Mouse (Mus musculus) heart, embryonic 10.5 days (tissue): ENCODE data around the gene Mrps18b. TPM values are rescaled to one million over a fixed set of nuclear protein-coding genes. Genes with fewer than 3 reads are reported as not detected.
A peak's percentile ranks its signal among the peaks of the same experiment; 100 is the strongest.

Experiments
- DNase-seq: peaks from one replicate; pipeline ENCODE4 v3.0.0-alpha.2; 2017; ENCODE audit warnings: low spot score
- H3K27ac ChIP-seq: fragments of 300-500 bp; sonication (generic); 2 replicates; pipeline ENCODE4 v1.5.1; 2016; ENCODE audit warnings: mild to moderate bottlenecking
- H3K27me3 ChIP-seq: fragments of 300-500 bp; sonication (generic); 2 replicates; pipeline ENCODE4 v1.6.1; 2016; ENCODE audit warnings: mild to moderate bottlenecking; ENCODE audit not compliant: poor library complexity, insufficient read depth, severe bottlenecking
- H3K36me3 ChIP-seq: fragments of 300-500 bp; sonication (generic); 2 replicates; pipeline ENCODE4 v1.6.1; 2016; ENCODE audit warnings: mild to moderate bottlenecking, moderate library complexity
- H3K4me1 ChIP-seq: fragments of 300-500 bp; sonication (generic); 2 replicates; pipeline ENCODE4 v1.6.1; 2016; ENCODE audit warnings: mild to moderate bottlenecking
- H3K4me3 ChIP-seq: fragments of 300-500 bp; sonication (generic); 2 replicates; pipeline ENCODE4 v1.5.1; 2016; ENCODE audit warnings: mild to moderate bottlenecking, moderate library complexity
- H3K9me3 ChIP-seq: fragments of 300-500 bp; sonication (generic); 2 replicates; pipeline ENCODE4 v1.6.1; 2016; ENCODE audit warnings: mild to moderate bottlenecking, moderate library complexity
- WGBS: fragments of 180-500 bp; shearing (Covaris S2); methylation state at CpG from one replicate; pipeline ENCODE4 v1.1.7; 2016; 5-methylcytosine and 5-hydroxymethylcytosine counted together
- polyA plus RNA-seq: library from polyadenylated mRNA; unstranded; fragments of >200 nt; fragmentation: Nextera tagmentation; extraction: Ambion mirVana; gene quantifications from 2 replicates; pipeline ENCODE4 v1.2.1, GENCODE M21; 2016

Gene Mrps18b
- polyA plus RNA-seq, 1 experiment from 2014 or later = 111 TPM

- 0 out of 2 replicates have a peak, but pooled peaks cover 4% of the 10 kb centered on the region for H3K4me1 ChIP-seq
- no peak overlapping the region for H3K27ac ChIP-seq
- no peak overlapping the region for H3K4me3 ChIP-seq
- WGBS = 17% methylated on average over 1 of the region's 1 CpGs
- no peaks in the 10 kb centered on the region for H3K27me3 ChIP-seq
- DNase-seq = no peak
- peaks cover 89% of the 10 kb centered on the region for H3K36me3 ChIP-seq
- no peaks in the 10 kb centered on the region for H3K9me3 ChIP-seq
Observed at GRCm38 (mm10) chr17:35927471-35927870, 11.3 kb upstream of the Mrps18b start.

- 91% methylated on average over 4 of the region's 4 CpGs for WGBS
- no peaks in the 10 kb centered on the region for H3K27me3 ChIP-seq
- H3K4me1 ChIP-seq = peaks cover 20% of the 10 kb centered on the region
- no peak for DNase-seq
- no peak overlapping the region for H3K27ac ChIP-seq
- no peaks in the 10 kb centered on the region for H3K9me3 ChIP-seq
- no peak overlapping the region for H3K4me3 ChIP-seq
- peaks cover 52% of the 10 kb centered on the region for H3K36me3 ChIP-seq
Observed at GRCm38 (mm10) chr17:35923281-35923680, 7.1 kb upstream of the Mrps18b start.

DNA sequence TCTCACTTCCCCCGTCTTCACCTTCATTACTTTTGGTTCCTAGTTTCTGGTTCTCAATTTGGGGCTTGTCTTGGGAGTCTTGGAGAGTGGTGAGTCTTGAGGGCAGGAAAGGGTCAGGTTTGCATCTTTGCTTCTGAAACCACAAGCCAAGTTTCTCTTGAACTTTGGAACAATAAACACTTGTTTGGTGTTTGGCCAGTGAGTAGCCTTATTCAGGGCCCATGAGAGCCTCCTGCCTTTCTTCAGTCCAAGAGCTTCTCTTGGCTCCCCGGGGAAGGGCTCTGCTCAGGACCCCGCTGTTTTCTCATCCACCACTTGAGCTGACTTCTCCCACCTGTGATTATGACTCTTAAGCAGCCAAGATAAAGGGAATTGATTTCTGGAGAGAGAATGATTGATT, 6.4 kb upstream of the Mrps18b start:
- no peak overlapping the region for H3K4me3 ChIP-seq

DNA sequence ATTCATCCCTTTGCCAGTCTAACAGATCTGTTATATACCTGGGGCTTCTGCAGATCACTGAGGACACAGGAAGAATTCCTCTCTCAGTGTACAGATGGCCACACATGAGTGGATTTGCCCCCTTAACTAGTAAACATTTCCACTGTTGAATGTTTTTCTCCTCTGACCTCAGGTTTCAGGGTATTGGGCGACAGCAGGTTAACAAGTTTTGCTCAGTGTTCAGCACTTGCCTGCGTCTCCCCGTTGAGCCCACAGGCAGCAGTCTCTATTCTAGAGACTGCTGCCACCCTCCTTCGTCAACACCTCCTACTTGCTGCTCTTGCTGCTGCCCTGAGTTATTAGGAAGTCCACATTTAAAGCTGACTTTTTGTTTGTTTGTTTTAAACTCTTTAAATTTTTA, 5.5 kb upstream of the Mrps18b start:
- Histone ChIP-seq H3K4me1 (peaks cover 19% of the 10 kb centered on the region), H3K27me3 (no peaks in the 10 kb centered on the region), H3K27ac (no peak overlapping the region), H3K36me3 (peaks cover 47% of the 10 kb centered on the region), H3K9me3 (no peaks in the 10 kb centered on the region), H3K4me3 (no peak overlapping the region)
- WGBS = 78% methylated on average over 4 of the region's 4 CpGs
- no peak for DNase-seq

More for the DNA sequence above, 6.4 kb upstream of the Mrps18b start:
- no peak overlapping the region for H3K27ac ChIP-seq
- no peaks in the 10 kb centered on the region for H3K27me3 ChIP-seq
- H3K9me3 ChIP-seq = no peaks in the 10 kb centered on the region
- 89% methylated on average over 3 of the region's 3 CpGs for WGBS
- peaks cover 20% of the 10 kb centered on the region for H3K4me1 ChIP-seq
- no peak for DNase-seq
- H3K36me3 ChIP-seq = peaks cover 47% of the 10 kb centered on the region

GRCm38 (mm10) chr17:35920862-35921562, 4.8 kb upstream of the Mrps18b start:
- no peaks in the 10 kb centered on the region for H3K27me3 ChIP-seq
- peak overlapping the region; percentile 44; the same call in 1 of the 2 replicates for H3K27ac ChIP-seq
- no peak overlapping the region for H3K4me3 ChIP-seq
- 80% methylated on average over 5 of the region's 5 CpGs for WGBS
- DNase-seq = no peak
- peaks cover 16% of the 10 kb centered on the region for H3K4me1 ChIP-seq
- peaks cover 40% of the 10 kb centered on the region for H3K36me3 ChIP-seq
- H3K9me3 ChIP-seq = no peaks in the 10 kb centered on the region

GRCm38 (mm10) chr17:35920384-35920783, 4.2 kb upstream of the Mrps18b start:
- no peak for DNase-seq
- peaks cover 18% of the 10 kb centered on the region for H3K4me1 ChIP-seq
- H3K9me3 ChIP-seq = no peaks in the 10 kb centered on the region
- 0 out of 2 replicates have a peak overlapping the region, but pooled peaks have one; percentile 80 for H3K4me3 ChIP-seq
- H3K27ac ChIP-seq = peak overlapping the region; percentile 44; the same call in 1 of the 2 replicates
- WGBS = 60% methylated on average over 1 of the region's 1 CpGs
- H3K36me3 ChIP-seq = peaks cover 36% of the 10 kb centered on the region
- H3K27me3 ChIP-seq = no peaks in the 10 kb centered on the region

DNA sequence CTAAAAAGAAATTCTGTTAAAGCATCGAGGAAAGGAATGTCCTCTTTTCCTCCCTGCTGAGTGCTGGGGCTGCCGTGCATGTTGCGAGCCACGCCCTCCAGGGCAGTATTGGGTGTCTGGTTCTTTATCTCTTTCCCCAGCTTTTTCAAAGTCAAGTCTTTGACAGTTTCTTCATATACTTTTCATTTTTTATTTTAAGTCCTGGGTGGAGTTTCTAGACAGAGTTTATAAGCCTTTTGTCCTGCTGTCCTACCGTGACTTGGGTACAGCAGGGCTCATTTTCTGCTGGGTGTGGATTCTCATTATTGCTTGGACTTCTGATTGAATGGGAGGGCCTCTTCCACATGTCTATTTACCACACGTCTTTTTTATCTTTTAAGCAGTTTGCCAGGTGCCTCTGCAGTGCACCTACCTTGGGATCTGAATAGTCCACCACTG, 3.7 kb upstream of the Mrps18b start:
- Histone ChIP-seq H3K27me3 (no peaks in the 10 kb centered on the region), H3K27ac (peak overlapping the region; percentile 98), H3K4me1 (peaks cover 23% of the 10 kb centered on the region), H3K4me3 (peak overlapping the region; percentile 80), H3K9me3 (no peaks in the 10 kb centered on the region), H3K36me3 (peaks cover 31% of the 10 kb centered on the region)
- WGBS = 45% methylated on average over 6 of the region's 6 CpGs
- DNase-seq = no peak

DNA sequence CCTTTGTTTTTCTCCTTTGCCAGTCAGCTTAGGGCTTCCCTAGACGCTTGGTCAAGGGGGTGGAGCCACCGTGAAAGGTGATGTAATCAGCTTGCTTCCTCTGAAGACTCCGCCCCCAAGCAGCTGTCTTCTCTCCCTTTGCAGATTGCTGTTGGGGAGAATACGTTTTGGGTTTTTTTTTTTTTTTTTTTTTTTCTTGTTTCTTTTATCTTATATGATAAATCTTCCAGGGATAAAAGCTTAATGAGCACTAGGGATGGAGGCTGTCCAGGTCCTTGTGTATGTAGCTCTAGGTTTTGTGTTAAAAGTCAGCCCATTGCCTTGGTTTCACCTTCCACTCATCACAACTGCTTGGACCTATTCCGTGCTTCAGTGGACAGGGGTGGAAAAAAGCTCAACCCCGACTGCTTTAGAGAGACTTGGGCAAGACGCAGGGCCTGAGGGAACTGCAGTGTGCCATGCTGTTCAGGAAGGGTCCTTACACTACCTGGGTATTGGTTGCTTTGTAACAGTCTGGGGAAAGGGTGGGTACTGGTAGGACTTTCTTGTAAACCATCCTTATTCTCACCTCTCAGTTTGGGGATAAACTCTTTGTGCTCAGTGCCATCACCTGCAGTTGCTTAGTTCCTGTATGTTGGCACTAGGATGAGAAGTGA, 3.0 kb upstream of the Mrps18b start:
- H3K36me3 ChIP-seq = peaks cover 29% of the 10 kb centered on the region
- peak overlapping the region; percentile 80 for H3K4me3 ChIP-seq
- no peaks in the 10 kb centered on the region for H3K9me3 ChIP-seq
- peaks cover 25% of the 10 kb centered on the region for H3K4me1 ChIP-seq
- WGBS = 17% methylated on average over 7 of the region's 7 CpGs
- DNase-seq = peak; percentile 97
- H3K27ac ChIP-seq = peak overlapping the region; percentile 98
- H3K27me3 ChIP-seq = no peaks in the 10 kb centered on the region

- no peak for DNase-seq
- Histone ChIP-seq H3K4me3 (peak overlapping the region; percentile 80), H3K27ac (peak overlapping the region; percentile 98), H3K36me3 (peaks cover 27% of the 10 kb centered on the region), H3K27me3 (no peaks in the 10 kb centered on the region), H3K9me3 (no peaks in the 10 kb centered on the region), H3K4me1 (peaks cover 25% of the 10 kb centered on the region)
- under 1% methylated on average over 11 of the region's 11 CpGs for WGBS
Observed at GRCm38 (mm10) chr17:35918276-35919059, 2.3 kb upstream of the Mrps18b start.

DNA sequence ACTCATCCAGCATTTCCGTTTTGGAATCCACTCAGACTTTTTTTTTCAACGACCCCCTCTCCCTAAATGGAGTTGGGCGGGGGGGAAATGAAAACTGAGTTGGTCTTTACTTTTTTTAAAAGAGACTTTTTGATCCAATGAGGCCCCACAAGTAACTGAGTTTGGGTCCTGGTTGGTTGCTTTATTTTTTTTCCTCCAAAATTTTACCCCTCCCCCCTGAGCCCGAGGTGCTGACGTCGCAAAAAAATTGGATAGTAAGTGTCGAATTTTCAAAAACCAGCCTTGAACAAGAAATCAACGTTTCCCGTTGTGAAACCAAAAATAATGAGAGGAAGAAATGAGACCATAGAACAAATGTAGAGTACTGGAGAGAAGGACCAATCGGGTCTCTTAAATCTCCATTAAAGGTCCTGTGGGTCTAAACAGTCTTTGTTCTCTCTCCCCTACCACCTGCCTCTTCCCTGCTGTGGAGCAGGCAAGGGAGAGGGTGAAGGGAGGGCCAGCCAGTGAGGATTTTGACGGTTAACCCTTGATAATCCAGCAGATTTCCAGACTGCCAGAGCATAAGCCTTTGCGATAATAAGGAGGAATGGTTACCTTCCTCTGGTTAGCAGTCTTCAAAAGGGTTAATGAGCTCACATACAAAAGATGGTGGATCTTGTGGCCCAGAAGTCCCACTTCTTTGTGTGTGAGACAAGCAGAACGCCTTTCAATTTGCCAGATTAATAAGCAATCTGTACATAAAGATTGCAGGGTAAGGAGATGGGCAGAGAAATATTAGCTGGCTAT, 1.5 kb upstream of the Mrps18b start:
- WGBS = under 1% methylated on average over 13 of the region's 13 CpGs
- H3K4me1 ChIP-seq = peaks cover 25% of the 10 kb centered on the region

DNA sequence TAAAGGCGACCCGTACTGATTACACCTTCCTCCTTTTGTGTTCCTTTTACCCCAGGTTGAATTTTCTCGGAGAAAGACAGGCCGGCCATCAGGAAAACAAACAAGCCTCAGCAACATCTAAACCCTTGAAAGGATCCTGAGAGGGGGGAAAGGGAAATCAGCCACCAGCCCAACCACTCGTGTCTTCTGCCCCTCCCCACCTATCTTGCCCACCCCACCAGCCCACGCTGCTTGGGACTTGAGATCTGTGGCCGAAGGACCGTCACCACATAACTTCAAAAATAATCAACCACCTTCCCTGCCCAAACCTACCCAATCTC, 914 bp upstream of the Mrps18b start:
- Histone ChIP-seq H3K27me3 (no peaks in the 10 kb centered on the region), H3K36me3 (peaks cover 33% of the 10 kb centered on the region), H3K4me3 (peak overlapping the region; percentile 80), H3K27ac (peak overlapping the region; percentile 98), H3K9me3 (no peaks in the 10 kb centered on the region), H3K4me1 (peaks cover 25% of the 10 kb centered on the region)
- no peak for DNase-seq
- WGBS = 1% methylated on average over 8 of the region's 8 CpGs

More for the DNA sequence above, 1.5 kb upstream of the Mrps18b start:
- H3K36me3 ChIP-seq = peaks cover 28% of the 10 kb centered on the region
- no peaks in the 10 kb centered on the region for H3K9me3 ChIP-seq
- peak overlapping the region; percentile 98 for H3K27ac ChIP-seq
- DNase-seq = no peak
- H3K27me3 ChIP-seq = no peaks in the 10 kb centered on the region
- peak overlapping the region; percentile 80 for H3K4me3 ChIP-seq

GRCm38 (mm10) chr17:35915538-35916296, 472 bp downstream of the Mrps18b start:
- Histone ChIP-seq H3K27me3 (no peaks in the 10 kb centered on the region), H3K4me1 (peaks cover 22% of the 10 kb centered on the region), H3K4me3 (peak overlapping the region; percentile 80), H3K27ac (peak overlapping the region; percentile 98), H3K9me3 (no peaks in the 10 kb centered on the region), H3K36me3 (peaks cover 44% of the 10 kb centered on the region)
- no peak for DNase-seq
- 2% methylated on average over 28 of the region's 28 CpGs for WGBS
